Mouse (Mus musculus) midbrain, embryonic 15.5 days (tissue): Measurements from ENCODE around the gene Siah2. TPM values are rescaled to one million over a fixed set of nuclear protein-coding genes. Genes with fewer than 3 reads are reported as not detected.

Experiments
- ATAC-seq: fragments of 200-750 bp; cut with Nextera tagmentation; replicated peaks from 2 replicates; pipeline ENCODE4 v1.8.0; 2017; ENCODE audit warnings: moderate TSS enrichment
- H3K27ac ChIP-seq: fragments of 300-500 bp; sonication (generic); 2 replicates; pipeline ENCODE4 v1.5.1; 2015; ENCODE audit warnings: mild to moderate bottlenecking, inconsistent platforms
- H3K27me3 ChIP-seq: fragments of 300-500 bp; sonication (generic); replicated peaks from 2 replicates; pipeline ENCODE4 v1.6.1; 2015; ENCODE audit warnings: inconsistent platforms
- H3K36me3 ChIP-seq: fragments of 300-500 bp; sonication (generic); replicated peaks from 2 replicates; pipeline ENCODE4 v1.6.1; 2015; ENCODE audit warnings: inconsistent platforms
- H3K4me1 ChIP-seq: fragments of 300-500 bp; sonication (generic); 2 replicates; pipeline ENCODE4 v1.6.1; 2015; ENCODE audit warnings: inconsistent platforms
- H3K4me2 ChIP-seq: fragments of 300-500 bp; sonication (generic); 2 replicates; pipeline ENCODE4 v1.6.1; 2015; ENCODE audit warnings: inconsistent platforms, mild to moderate bottlenecking, moderate library complexity
- H3K4me3 ChIP-seq: fragments of 300-500 bp; sonication (generic); 2 replicates; pipeline ENCODE4 v1.5.1; 2015; ENCODE audit warnings: mild to moderate bottlenecking, inconsistent platforms
- H3K9ac ChIP-seq: fragments of 300-500 bp; sonication (generic); 2 replicates; pipeline ENCODE4 v1.6.1; 2015; ENCODE audit warnings: mild to moderate bottlenecking, inconsistent platforms
- H3K9me3 ChIP-seq: fragments of 300-500 bp; sonication (generic); 2 replicates; pipeline ENCODE4 v1.6.1; 2016; ENCODE audit warnings: inconsistent platforms
- WGBS: fragments of 180-500 bp; shearing (Covaris S2); methylation state at CpG from one replicate; pipeline ENCODE4 v1.1.7; 2015; ENCODE audit warnings: mixed read lengths; 5-methylcytosine and 5-hydroxymethylcytosine counted together
- polyA plus RNA-seq: library from polyadenylated mRNA; unstranded; fragments of >200 nt; fragmentation: Nextera tagmentation; extraction: Ambion mirVana; gene quantifications from 2 replicates; pipeline ENCODE4 v1.2.1, GENCODE M21; 2015

Gene Siah2
- polyA plus RNA-seq, 1 experiment from 2014 or later, result 10.2 TPM

DNA sequence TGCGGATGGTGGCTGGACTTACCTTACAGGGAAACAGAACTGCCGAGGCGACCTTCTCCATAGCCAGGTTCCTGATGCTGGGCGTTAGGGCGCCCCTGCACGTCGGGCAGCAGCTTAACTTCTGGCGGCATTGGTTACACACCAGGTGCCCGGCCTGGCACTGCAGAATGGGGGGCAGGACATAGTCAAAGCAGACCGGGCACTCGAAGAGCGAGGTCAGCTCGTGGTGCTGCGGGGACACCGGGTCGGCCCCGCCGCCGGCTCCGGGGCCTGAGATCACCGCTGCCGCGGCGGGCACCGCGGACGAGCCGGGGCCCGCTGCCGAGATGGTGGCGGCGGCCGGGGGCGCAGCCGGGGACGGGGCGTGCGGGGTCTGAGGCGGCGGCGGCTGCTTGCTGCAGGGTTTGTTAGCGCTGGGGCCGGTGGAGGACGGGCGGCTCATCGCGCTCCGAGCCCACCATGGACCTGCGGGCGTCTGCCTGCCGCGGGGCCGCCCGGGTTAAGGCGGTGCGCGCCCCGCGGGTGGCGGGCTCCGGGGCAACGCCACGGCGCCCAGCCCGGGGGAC, 743 bp downstream of the Siah2 start:
- Histone ChIP-seq H3K4me3 (peak overlapping the region; percentile 66), H3K27me3 (0 out of 2 replicates have a peak, but pooled peaks cover 3% of the 10 kb centered on the region), H3K9me3 (no peaks in the 10 kb centered on the region), H3K36me3 (no peaks in the 10 kb centered on the region), H3K27ac (peak overlapping the region; percentile 87), H3K4me1 (peaks cover 24% of the 10 kb centered on the region), H3K9ac (peak overlapping the region; percentile 76), H3K4me2 (peak overlapping the region; percentile 88)
- under 1% methylated on average over 58 of the region's 65 CpGs for WGBS
- peak; percentile 35 for ATAC-seq

DNA sequence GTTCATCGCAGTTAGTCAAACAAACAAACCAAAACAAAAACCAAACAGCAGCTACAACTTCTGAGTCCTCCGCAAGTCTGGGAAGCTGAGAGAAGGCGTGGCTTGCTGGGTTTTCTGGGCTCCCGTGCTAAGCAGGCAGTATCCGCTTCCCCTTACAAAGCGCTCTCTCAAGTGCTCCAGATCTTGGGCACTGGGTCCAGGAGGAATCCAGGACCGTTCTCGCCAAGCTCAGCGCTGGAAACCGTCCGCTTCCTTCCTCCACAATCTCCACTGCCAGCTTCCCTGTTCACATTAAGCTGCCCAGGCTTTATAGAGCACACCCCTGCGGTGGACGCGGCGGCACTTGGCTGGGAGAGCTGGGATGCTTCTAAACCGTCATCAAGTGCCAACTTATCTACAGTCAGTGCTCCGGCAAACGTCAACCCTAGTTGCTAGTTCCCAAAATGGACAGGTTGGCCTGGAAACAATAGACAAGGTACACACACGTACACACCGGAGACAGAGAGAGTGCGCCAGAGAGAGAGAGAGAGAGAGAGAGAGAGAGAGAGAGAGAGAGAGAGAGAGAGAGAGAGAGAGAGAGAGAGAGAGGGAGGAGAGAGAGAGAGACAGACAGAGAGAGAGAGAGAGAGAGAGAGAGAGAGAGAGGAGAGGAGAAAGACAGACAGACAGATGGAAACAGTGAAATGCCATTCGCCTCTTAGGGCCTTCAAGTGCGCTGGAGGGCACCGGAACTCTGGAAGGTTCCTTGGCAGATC, 1.4 kb downstream of the Siah2 start:
- peak overlapping the region; percentile 66 for H3K4me3 ChIP-seq
- H3K9ac ChIP-seq, result peak overlapping the region; percentile 76
- peak overlapping the region; percentile 88 for H3K4me2 ChIP-seq
- 1% methylated on average over 24 of the region's 24 CpGs for WGBS
- H3K9me3 ChIP-seq, result no peaks in the 10 kb centered on the region
- H3K36me3 ChIP-seq, result no peaks in the 10 kb centered on the region
- ATAC-seq, result peak; percentile 8
- 0 out of 2 replicates have a peak, but pooled peaks cover 3% of the 10 kb centered on the region for H3K27me3 ChIP-seq
- peaks cover 24% of the 10 kb centered on the region for H3K4me1 ChIP-seq
- peak overlapping the region; percentile 87 for H3K27ac ChIP-seq

DNA sequence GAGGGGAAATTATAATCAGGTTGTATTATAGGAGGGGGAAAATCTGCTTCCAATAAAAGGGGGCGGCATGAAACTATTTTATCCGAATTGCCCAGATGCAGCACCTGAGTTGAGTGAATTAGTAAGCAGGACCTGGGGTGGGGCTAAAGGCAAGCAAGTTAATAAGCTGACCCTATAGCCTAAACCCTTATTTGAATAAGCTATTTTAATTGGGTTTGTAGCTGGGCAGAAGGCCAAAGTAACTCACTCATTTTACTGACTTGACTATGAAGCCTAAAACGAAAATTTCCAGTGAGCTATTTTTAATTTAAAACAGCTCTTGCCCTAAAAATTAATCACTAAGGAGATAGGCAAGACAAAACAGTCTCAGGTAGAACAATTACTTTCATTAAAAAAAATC, 2.5 kb downstream of the Siah2 start:
- no peak for ATAC-seq
- Histone ChIP-seq H3K4me3 (peak overlapping the region; percentile 66), H3K4me2 (peak overlapping the region; percentile 88), H3K27ac (no peak overlapping the region), H3K4me1 (peaks cover 24% of the 10 kb centered on the region), H3K36me3 (no peaks in the 10 kb centered on the region), H3K9ac (no peak overlapping the region), H3K27me3 (no peaks in the 10 kb centered on the region), H3K9me3 (no peaks in the 10 kb centered on the region)
- 48% methylated on average over 3 of the region's 3 CpGs for WGBS

DNA sequence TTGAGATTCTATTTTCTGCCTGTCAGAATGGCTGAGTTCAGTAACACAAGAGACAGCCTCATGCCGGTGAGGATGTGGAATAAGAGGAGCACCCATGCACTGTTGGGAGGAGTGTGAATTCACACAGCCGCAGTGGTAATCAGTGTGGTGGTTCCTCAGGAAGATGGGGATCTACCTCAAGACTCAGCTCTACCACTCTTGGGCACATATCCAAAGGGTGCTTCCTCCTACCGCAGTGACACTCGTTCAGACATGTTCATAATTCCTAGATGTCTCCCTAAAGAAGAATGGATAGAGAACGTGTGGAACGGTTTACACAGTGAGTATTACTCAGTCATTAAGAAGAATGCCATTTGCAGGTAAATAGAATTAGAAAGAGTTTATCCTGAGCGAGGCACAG, 3.1 kb downstream of the Siah2 start:
- H3K4me3 ChIP-seq, result 0 out of 2 replicates have a peak overlapping the region, but pooled peaks have one; percentile 2

DNA sequence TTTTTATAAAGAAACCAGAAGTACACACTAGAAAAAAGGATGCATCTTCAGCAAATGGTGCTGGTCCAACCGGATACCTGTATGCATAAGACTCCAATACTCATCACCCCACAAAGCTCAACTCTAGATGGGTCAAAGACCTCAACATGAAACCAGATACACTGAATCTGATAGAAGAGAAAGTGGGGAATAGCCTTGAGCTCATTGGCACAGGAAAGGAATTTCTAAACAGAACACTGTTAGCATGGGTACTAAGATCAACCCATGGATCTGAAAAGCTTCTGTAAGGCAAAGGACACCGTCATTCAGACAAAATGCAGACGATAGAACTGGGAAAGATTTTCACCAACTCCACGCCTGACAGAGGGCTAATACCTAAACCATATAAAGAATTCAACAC, 3.6 kb downstream of the Siah2 start:
- no peak for ATAC-seq
- 94% methylated on average over 4 of the region's 4 CpGs for WGBS
- Histone ChIP-seq H3K4me3 (no peak overlapping the region), H3K9me3 (no peaks in the 10 kb centered on the region), H3K36me3 (no peaks in the 10 kb centered on the region), H3K27ac (no peak overlapping the region), H3K9ac (no peak overlapping the region), H3K4me2 (no peak overlapping the region), H3K27me3 (no peaks in the 10 kb centered on the region), H3K4me1 (peaks cover 24% of the 10 kb centered on the region)

More for the DNA sequence above, 3.1 kb downstream of the Siah2 start:
- no peaks in the 10 kb centered on the region for H3K36me3 ChIP-seq
- no peak for ATAC-seq
- H3K27me3 ChIP-seq, result no peaks in the 10 kb centered on the region
- peaks cover 24% of the 10 kb centered on the region for H3K4me1 ChIP-seq
- H3K9me3 ChIP-seq, result no peaks in the 10 kb centered on the region
- H3K4me2 ChIP-seq, result peak overlapping the region; percentile 88
- no peak overlapping the region for H3K9ac ChIP-seq
- H3K27ac ChIP-seq, result no peak overlapping the region
- WGBS, result 83% methylated on average over 7 of the region's 7 CpGs

DNA sequence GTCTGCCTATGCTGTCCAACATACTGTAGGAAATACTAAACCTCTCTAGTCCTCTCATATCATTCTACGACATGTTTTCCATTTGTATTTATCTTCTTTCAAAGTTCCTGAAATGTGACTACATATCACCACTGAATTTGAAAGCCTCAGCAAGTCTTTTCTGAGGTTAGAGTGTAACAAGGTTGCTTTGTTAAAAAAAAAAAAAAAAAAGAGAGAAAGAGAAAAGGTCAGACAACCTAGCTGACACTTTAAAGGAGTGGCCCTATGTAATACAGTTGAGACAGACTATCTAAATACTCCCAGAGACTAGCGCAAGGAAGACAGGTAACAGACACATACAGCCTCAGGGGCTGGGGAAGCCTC, 5.3 kb downstream of the Siah2 start:
- Histone ChIP-seq H3K4me1 (peaks cover 19% of the 10 kb centered on the region), H3K27ac (no peak overlapping the region), H3K36me3 (no peaks in the 10 kb centered on the region), H3K4me2 (no peak overlapping the region), H3K9me3 (no peaks in the 10 kb centered on the region), H3K9ac (no peak overlapping the region), H3K27me3 (no peaks in the 10 kb centered on the region), H3K4me3 (no peak overlapping the region)
- WGBS, result 96% methylated on average over 2 of the region's 2 CpGs
- no peak for ATAC-seq

DNA sequence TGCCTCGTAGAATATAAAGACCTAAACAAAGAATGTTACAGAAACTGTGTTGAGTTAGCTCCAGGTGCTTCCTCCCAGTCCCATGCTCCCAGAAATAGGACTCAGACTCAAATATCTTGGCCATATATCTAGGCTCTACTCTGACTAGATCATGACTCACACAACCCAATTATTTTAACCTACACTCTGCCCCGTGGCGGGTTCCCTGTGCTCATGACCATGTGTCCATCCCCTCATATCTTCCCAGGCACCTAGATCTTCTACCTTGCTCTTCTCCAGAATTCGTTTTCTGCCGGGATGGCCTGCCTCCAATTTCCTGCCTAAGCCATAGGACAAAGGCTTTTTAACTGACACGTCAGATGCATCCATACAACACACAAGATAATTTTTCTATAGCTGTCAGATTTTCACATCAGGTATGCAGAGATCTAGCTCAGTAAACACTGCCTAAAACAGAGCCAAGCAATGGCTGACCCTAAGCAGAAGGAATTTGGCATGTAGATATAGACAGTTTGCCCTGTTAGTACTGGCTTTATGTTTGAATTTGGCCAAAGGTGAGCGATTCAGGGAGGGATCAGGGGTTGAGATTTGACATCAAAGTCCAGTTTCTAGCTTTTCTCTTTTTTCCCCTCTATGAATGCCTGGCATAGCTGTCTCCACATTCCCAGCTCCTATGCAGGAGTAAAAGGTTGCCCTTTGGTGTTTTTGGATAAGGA, 5.8 kb downstream of the Siah2 start:
- no peaks in the 10 kb centered on the region for H3K27me3 ChIP-seq
- no peaks in the 10 kb centered on the region for H3K9me3 ChIP-seq
- H3K9ac ChIP-seq, result no peak overlapping the region
- H3K4me1 ChIP-seq, result peaks cover 19% of the 10 kb centered on the region
- H3K36me3 ChIP-seq, result no peaks in the 10 kb centered on the region
- no peak overlapping the region for H3K27ac ChIP-seq
- no peak overlapping the region for H3K4me2 ChIP-seq
- 88% methylated on average over 7 of the region's 7 CpGs for WGBS
- no peak for ATAC-seq
- no peak overlapping the region for H3K4me3 ChIP-seq

DNA sequence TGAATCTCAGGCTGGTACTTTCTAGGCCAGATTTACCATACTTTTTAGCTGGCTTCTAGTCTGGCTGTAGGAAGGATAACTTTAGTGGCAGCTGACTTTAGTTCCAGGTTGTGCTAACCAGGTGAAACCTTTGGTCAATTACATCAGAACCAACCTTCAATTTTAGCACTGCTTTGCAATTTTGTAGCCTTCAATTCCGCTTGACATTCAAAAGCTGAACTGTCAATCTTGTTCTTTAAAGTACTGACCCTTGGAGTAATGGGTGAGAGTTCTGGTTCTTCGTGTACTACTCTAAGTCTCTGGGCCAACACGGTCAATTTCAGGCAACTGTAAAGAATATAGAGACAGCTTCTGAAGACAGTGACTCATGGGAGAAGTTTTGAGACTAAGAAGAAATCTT, 6.8 kb downstream of the Siah2 start:
- 93% methylated on average over 3 of the region's 3 CpGs for WGBS
- ATAC-seq, result no peak
- H3K27ac ChIP-seq, result no peak overlapping the region
- H3K4me1 ChIP-seq, result peaks cover 18% of the 10 kb centered on the region
- H3K27me3 ChIP-seq, result no peaks in the 10 kb centered on the region
- H3K9me3 ChIP-seq, result no peaks in the 10 kb centered on the region
- no peak overlapping the region for H3K4me2 ChIP-seq
- no peaks in the 10 kb centered on the region for H3K36me3 ChIP-seq
- no peak overlapping the region for H3K9ac ChIP-seq
- no peak overlapping the region for H3K4me3 ChIP-seq

DNA sequence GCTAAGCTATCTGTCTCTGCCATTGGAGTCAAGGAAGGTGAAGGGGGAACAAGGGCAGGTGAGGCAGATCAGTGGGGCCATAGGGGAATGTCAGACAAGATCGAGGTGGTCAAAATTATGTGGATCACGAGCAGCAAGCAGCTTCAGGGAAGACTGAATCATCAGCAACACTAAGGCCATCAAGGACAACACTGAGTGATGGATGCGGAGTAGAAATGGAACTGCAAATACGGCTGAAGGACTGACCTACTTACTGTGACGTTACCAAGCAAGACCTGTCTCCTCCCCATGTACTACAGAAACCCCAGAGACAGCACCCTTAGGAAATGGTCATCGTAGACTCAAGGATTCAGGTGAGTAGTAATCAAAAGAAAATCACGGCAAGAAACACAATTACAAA, 8.9 kb downstream of the Siah2 start:
- no peak overlapping the region for H3K9ac ChIP-seq
- 92% methylated on average over 7 of the region's 7 CpGs for WGBS
- H3K4me2 ChIP-seq, result no peak overlapping the region
- H3K27ac ChIP-seq, result no peak overlapping the region
- H3K27me3 ChIP-seq, result no peaks in the 10 kb centered on the region
- ATAC-seq, result no peak
- no peak overlapping the region for H3K4me3 ChIP-seq
- H3K9me3 ChIP-seq, result no peaks in the 10 kb centered on the region
- no peaks in the 10 kb centered on the region for H3K36me3 ChIP-seq
- H3K4me1 ChIP-seq, result peaks cover 9% of the 10 kb centered on the region

DNA sequence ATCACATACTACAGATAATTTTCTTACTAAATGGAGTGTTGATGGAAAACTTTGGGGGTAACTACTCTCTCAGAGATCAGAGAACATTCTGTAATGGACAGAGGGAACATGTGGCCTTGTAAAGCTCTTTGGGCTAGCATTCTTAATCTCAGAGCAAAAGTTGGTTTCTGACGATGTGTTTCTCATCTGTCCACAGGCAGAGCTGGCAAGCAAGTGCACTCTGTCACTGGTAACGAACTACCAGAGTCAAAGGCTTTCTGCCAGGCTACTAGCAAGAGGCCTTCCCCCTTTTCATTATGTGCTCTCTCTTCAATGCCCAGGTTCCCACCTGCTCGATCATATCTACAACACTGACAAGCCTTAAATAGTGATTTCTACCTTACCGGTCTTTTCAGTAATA, 9.9 kb downstream of the Siah2 start:
- no peak for ATAC-seq
- Histone ChIP-seq H3K36me3 (no peaks in the 10 kb centered on the region), H3K4me2 (no peak overlapping the region), H3K9ac (no peak overlapping the region), H3K4me3 (no peak overlapping the region), H3K9me3 (no peaks in the 10 kb centered on the region), H3K27ac (no peak overlapping the region), H3K27me3 (no peaks in the 10 kb centered on the region), H3K4me1 (peaks cover 6% of the 10 kb centered on the region)
- WGBS, result 84% methylated on average over 4 of the region's 4 CpGs

DNA sequence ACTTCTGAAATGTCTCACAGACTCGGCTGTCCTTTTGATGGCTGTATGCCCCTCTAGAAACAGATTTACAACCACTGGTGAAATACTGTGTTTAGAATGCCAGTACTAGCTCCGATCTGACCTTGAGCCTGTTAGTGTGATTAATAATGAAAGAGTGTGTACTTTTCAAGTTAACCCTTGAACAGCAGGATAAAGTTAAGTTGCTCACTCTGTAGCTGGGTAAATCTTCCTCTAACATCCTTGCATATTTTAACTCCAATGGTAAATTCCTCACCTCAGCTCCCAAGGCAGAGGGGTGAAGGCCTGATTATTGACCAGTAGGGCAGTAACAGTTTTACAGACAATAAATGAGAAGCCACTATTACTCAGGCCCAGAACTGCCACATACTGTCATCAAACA, 10.4 kb downstream of the Siah2 start:
- Histone ChIP-seq H3K9ac (no peak overlapping the region), H3K27ac (no peak overlapping the region), H3K27me3 (no peaks in the 10 kb centered on the region), H3K4me2 (no peak overlapping the region), H3K9me3 (no peaks in the 10 kb centered on the region), H3K4me1 (peaks cover 6% of the 10 kb centered on the region), H3K4me3 (no peak overlapping the region), H3K36me3 (no peaks in the 10 kb centered on the region)
- 41% methylated on average over 2 of the region's 2 CpGs for WGBS
- ATAC-seq, result no peak

DNA sequence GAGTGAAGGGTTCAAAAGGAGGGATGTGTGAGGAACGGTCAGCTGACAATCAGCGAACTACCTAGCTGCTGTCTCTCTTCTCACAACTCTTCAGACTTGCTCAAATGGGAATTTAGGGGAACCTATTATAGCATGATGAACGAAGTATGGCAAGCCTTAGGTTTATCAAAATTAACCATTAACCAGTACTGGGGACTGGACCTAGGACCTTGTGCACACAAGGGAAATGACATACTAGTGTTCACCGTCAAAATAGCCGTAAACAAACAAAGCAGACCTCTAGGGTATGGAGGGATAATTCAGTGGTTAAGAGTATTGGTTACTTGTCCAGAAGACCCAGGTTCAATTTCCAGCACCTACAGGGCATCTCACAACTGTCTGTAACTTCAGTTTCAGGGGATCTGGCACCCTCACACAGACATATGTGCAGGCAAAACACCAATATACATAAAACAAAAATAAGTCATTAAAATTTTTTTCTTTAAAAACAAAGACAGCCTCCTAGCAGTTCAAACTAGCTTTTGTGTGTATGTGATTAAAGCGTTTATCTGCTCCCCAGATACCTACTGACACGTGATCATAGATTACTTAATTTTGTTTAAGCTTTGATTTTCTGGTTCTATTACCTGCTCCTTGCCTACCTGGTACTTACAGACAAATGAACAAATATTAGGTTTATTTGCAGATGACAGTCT, 11.1 kb downstream of the Siah2 start:
- H3K27me3 ChIP-seq, result no peaks in the 10 kb centered on the region
- no peak overlapping the region for H3K9ac ChIP-seq
- no peaks in the 10 kb centered on the region for H3K9me3 ChIP-seq
- no peak overlapping the region for H3K4me2 ChIP-seq
- no peak overlapping the region for H3K27ac ChIP-seq
- peaks cover 6% of the 10 kb centered on the region for H3K4me1 ChIP-seq
- no peaks in the 10 kb centered on the region for H3K36me3 ChIP-seq
- WGBS, result 85% methylated on average over 7 of the region's 7 CpGs
- no peak for ATAC-seq
- no peak overlapping the region for H3K4me3 ChIP-seq
